Mouse (Mus musculus) midbrain, postnatal 0 days (tissue): Measurements from ENCODE around the gene Gm29797. TPM values are rescaled to one million over a fixed set of nuclear protein-coding genes. Genes with fewer than 3 reads are reported as not detected.

ENCODE experiments used
- ATAC-seq: fragments of 200-750 bp; cut with Nextera tagmentation; 2 replicates; pipeline ENCODE4 v1.8.0; 2017; ENCODE audit warnings: moderate number of reproducible peaks, mild to moderate bottlenecking, moderate TSS enrichment, moderate library complexity; ENCODE audit not compliant: low FRiP score
- DNase-seq: peaks from one replicate; pipeline ENCODE4 v3.0.0-alpha.2; 2015; ENCODE audit warnings: low spot score
- H3K27ac ChIP-seq: fragments of 300-500 bp; sonication (generic); 2 replicates; pipeline ENCODE4 v1.5.1; 2014; ENCODE audit warnings: low read depth, mild to moderate bottlenecking, low read length, mixed read lengths
- H3K27me3 ChIP-seq: fragments of 300-500 bp; sonication (generic); 2 replicates; pipeline ENCODE4 v1.6.1; 2014; ENCODE audit warnings: low read length, control low read depth, mixed read lengths; ENCODE audit not compliant: insufficient read depth
- H3K36me3 ChIP-seq: fragments of 300-500 bp; sonication (generic); 2 replicates; pipeline ENCODE4 v1.6.1; 2014; ENCODE audit warnings: low read length, control low read depth, mixed read lengths; ENCODE audit not compliant: insufficient read depth
- H3K4me1 ChIP-seq: fragments of 300-500 bp; sonication (generic); 2 replicates; pipeline ENCODE4 v1.6.1; 2014; ENCODE audit warnings: mild to moderate bottlenecking, control low read depth, antibody characterized with exemption, low read length, mixed read lengths; ENCODE audit not compliant: insufficient read depth
- H3K4me2 ChIP-seq: fragments of 300-500 bp; sonication (generic); 2 replicates; pipeline ENCODE4 v1.6.1; 2014; ENCODE audit warnings: low read depth, mild to moderate bottlenecking, low read length, mixed read lengths; ENCODE audit not compliant: poor library complexity, severe bottlenecking
- H3K4me3 ChIP-seq: fragments of 300-500 bp; sonication (generic); 2 replicates; pipeline ENCODE4 v1.5.1; 2014; ENCODE audit warnings: low read depth, mild to moderate bottlenecking, low read length, moderate library complexity
- H3K9ac ChIP-seq: fragments of 300-500 bp; sonication (generic); replicated peaks from 2 replicates; pipeline ENCODE4 v1.6.1; 2014; ENCODE audit warnings: mild to moderate bottlenecking, low read length, moderate library complexity, mixed read lengths; ENCODE audit not compliant: poor library complexity, severe bottlenecking
- H3K9me3 ChIP-seq: fragments of 300-500 bp; sonication (generic); 2 replicates; pipeline ENCODE4 v1.6.1; 2016; ENCODE audit warnings: low read length, control low read depth
- CTCF ChIP-seq: IDR thresholded peaks from 2 replicates; pipeline ENCODE4 v1.5.1; 2016; ENCODE audit warnings: antibody characterized with exemption, mild to moderate bottlenecking
- WGBS: fragments of 180-500 bp; shearing (Covaris S2); extraction: QIAGEN DNeasy Blood & Tissue Kit; methylation state at CpG from one replicate; pipeline ENCODE4 v1.1.7; 2014; 5-methylcytosine and 5-hydroxymethylcytosine counted together
- polyA plus RNA-seq: library from polyadenylated mRNA; unstranded; fragments of >200 nt; fragmentation: Nextera tagmentation; extraction: Ambion mirVana; gene quantifications from 2 replicates; pipeline ENCODE4 v1.2.1, GENCODE M21; 2015
- total RNA-seq: library from RNA; depleted of rRNA; stranded (reverse); fragments of >200 nt; gene quantifications from 2 replicates; pipeline ENCODE4 v1.2.3, GENCODE M21; 2014

The Gm29797 gene
- total and polyA plus RNA-seq, 2 experiments from 2014 or later = not detected

DNA sequence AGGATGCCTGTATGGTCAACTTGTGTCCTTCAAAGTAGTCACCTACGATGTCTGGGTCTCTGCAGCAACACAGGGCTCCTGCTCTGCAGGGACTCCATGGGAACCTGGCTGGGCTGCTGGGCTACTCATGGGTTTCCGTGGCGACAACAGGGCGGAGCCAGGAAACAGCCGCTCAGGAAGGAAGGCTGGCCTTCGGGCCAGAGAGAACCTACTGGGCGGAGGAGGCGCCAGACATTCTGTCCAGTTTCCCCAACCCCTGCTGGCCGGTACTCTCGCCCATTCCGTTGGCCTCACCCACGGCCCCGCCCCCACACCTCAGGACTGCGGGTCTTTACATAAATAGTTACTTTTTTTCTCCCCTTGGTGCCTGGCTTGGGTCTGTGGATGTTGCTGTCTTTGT is 18.6 kb downstream of the Gm29797 start:
- Histone ChIP-seq H3K27me3 (peaks cover 26% of the 10 kb centered on the region), H3K27ac (no peak overlapping the region), H3K4me3 (no peak overlapping the region), H3K9ac (no peak overlapping the region), H3K36me3 (no peaks in the 10 kb centered on the region), H3K4me2 (peak overlapping the region; percentile 33), H3K4me1 (peaks cover 12% of the 10 kb centered on the region), H3K9me3 (no peaks in the 10 kb centered on the region)
- 3% methylated on average over 14 of the region's 14 CpGs for whole genome bisulfite sequencing
- DNase-seq = peak; percentile 65
- ATAC-seq = no peak
- TF ChIP-seq CTCF = no peak

DNA sequence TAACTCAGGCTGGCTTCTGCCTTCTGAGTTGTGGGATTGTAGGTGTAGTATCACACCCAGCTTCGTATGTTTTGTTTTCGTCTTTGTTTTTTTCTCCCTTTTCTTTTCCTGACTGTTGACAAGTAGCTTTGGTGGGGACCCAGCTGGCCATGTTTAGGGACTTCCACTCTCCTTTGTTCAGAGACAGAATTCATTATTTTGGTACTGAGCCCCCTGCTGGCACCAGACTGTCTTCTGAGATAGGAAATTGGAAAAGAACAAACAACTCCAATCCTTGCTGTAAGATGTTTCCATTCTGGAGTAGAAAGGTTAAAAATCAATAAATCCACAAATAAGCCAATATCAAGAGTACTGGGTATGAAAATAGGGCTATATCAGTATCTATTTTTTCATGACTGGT is 19.6 kb downstream of the Gm29797 start:
- DNase-seq (peak; percentile 52), ATAC-seq (no peak)
- H3K9ac ChIP-seq = no peak overlapping the region
- peaks cover 14% of the 10 kb centered on the region for H3K4me1 ChIP-seq
- H3K27ac ChIP-seq = no peak overlapping the region
- no peak overlapping the region for H3K4me2 ChIP-seq
- H3K9me3 ChIP-seq = no peaks in the 10 kb centered on the region
- H3K36me3 ChIP-seq = no peaks in the 10 kb centered on the region
- TF ChIP-seq CTCF = peak; percentile 59
- peaks cover 16% of the 10 kb centered on the region for H3K27me3 ChIP-seq
- 44% methylated on average over 2 of the region's 2 CpGs for WGBS
- H3K4me3 ChIP-seq = no peak overlapping the region

DNA sequence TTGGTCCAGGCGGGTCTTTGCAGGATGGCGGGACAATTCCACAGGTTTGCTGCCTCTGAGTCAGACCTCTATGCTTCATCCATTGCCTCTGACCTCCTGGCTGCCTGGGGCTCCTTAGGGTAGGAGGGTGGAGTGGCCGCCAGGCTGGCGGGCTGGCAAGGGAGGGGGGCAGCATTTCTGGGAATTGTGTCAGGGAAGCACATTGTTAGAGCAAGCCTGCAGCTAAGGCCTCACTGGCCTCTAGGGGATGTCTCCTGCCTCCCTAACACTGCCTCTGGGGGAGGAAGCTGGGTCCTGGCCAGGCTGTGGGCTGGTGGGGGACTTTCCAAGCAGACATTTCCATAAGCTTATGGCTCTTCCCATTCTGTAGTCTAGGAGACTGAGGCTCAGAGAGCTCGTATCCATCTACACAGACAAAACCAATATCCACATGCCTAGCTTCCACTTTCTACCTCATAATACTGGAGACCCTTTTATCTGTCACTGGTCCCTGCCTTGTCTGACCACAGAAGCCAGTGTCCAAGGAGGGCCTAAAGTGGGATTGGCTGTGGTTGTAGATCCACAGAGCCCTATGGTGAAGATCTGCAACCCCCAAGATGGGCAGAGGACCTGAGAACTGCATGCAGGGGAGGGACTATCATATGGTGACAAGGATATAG is 20.4 kb downstream of the Gm29797 start:
- DNase-seq (no peak), ATAC-seq (no peak)
- Histone ChIP-seq H3K9me3 (no peaks in the 10 kb centered on the region), H3K4me2 (no peak overlapping the region), H3K4me1 (peaks cover 11% of the 10 kb centered on the region; the same call in 1 of the 2 replicates), H3K4me3 (no peak overlapping the region), H3K9ac (no peak overlapping the region), H3K27me3 (peaks cover 8% of the 10 kb centered on the region), H3K27ac (no peak overlapping the region), H3K36me3 (no peaks in the 10 kb centered on the region)
- 60% methylated on average over 5 of the region's 5 CpGs for WGBS
- peak; percentile 12; the same call in 1 of the 2 replicates for TF ChIP-seq CTCF

DNA sequence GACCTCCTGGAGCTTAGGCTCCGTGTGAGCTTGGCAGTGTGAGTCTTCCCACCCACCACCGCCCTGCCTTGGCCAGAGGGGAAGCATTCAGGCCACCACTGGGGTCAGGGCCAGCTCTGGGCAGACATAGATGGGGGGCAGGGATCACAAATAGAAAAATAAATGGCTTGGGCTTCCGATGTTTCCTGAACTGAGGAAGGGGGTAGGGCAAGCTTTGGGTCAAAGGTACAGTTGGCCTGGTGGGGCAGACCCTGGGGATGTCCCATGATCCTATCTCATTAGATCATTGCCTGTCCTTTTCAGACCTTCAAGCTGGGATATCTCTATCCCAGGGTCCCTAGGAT is 20.9 kb downstream of the Gm29797 start:
- ATAC-seq (no peak), DNase-seq (no peak)
- Histone ChIP-seq H3K4me2 (no peak overlapping the region), H3K4me1 (peaks cover 13% of the 10 kb centered on the region; the same call in 1 of the 2 replicates), H3K27me3 (peaks cover 4% of the 10 kb centered on the region; the same call in 1 of the 2 replicates), H3K4me3 (no peak overlapping the region), H3K27ac (no peak overlapping the region), H3K9me3 (no peaks in the 10 kb centered on the region), H3K9ac (no peak overlapping the region), H3K36me3 (no peaks in the 10 kb centered on the region)
- TF ChIP-seq CTCF = no peak
- WGBS = 51% methylated on average over 3 of the region's 3 CpGs

DNA sequence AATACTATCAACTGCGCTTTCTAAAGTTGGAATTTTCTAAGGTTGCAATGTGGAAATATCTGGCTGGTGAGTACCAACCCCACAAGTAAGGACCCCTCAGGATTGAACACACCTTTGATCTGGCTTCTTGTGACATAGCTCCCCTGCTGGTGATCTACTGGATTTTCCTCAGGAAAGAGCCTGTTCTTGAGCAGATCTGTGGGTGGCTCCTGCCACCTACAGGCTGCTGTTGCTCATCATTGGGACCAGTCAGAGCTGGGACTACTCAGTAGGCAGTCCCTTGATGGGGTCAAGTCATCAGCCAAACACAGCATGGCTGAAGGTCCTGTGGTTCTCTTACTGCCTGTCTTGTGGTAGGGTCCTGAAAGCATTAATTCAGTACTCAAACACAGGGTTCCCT is 21.9 kb downstream of the Gm29797 start:
- WGBS = 42% methylated on average over 1 of the region's 1 CpGs
- ATAC-seq = peak; percentile 61; the same call in 1 of the 2 replicates

DNA sequence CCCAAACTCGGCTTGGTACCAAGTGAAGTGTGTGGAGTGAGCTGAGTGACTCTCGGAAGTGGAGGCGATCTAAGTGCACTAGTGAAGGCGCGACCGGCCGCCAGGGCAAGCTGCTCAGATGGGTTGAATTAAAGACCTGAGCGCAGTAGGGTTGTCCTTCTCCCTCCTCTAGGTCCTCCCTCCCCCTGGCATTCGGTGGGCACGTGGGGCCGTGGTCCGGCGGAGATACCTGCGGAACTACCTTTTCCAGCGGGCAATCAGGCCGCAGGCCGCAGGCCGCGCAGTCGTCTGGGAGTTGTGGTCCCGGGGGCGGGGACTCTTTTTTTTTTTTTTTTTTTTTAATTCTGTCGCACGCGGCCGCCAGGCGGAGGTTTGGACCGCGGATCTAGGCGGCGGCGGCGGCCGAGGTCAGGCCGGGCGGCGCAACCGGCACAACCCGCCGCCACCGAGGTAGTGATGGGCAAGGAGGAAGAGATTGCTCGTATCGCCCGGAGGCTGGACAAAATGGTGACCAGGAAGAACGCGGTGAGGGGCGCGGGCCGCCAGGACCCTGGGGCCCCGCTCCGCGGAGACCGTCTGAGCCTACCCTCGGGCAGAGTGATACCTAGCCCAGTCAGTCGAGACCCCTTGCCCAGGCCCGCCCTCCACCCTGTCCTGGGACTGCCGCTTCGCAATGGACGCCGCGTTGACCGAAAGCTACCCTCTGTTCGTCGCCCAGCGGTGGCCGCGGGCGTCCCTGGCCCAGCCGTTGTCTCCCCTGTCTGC is 23.3 kb downstream of the Gm29797 start, which contains the start of gene Tcea2:
Tcea2 (plus strand) TSS at position 360 of the 765 bp plus-strand sequence.
- Histone ChIP-seq H3K27me3 (no peaks in the 10 kb centered on the region), H3K9ac (peak within 1 kb of the TSS; percentile 84), H3K4me2 (peak within 1 kb of the TSS; percentile 95), H3K4me1 (peaks cover 13% of the 10 kb centered on the region; the same call in 1 of the 2 replicates), H3K9me3 (no peaks in the 10 kb centered on the region), H3K4me3 (peak within 1 kb of the TSS; percentile 65), H3K36me3 (0 out of 2 replicates have a peak, but pooled peaks cover 3% of the 10 kb centered on the region), H3K27ac (peak within 1 kb of the TSS; percentile 85)
- peak; percentile 46 for TF ChIP-seq CTCF
- DNase-seq = peak; percentile 80
- ATAC-seq = peak; percentile 69
- 0% methylated on average over 60 of the region's 69 CpGs for WGBS

More for the DNA sequence above, 21.9 kb downstream of the Gm29797 start:
- peak; percentile 91 for DNase-seq
- Histone ChIP-seq H3K4me1 (peaks cover 13% of the 10 kb centered on the region; the same call in 1 of the 2 replicates), H3K27ac (no peak overlapping the region), H3K36me3 (no peaks in the 10 kb centered on the region), H3K27me3 (peaks cover 4% of the 10 kb centered on the region; the same call in 1 of the 2 replicates), H3K4me3 (no peak overlapping the region), H3K9me3 (no peaks in the 10 kb centered on the region), H3K9ac (no peak overlapping the region), H3K4me2 (no peak overlapping the region)
- peak; percentile 98 for TF ChIP-seq CTCF
